Mouse (Mus musculus) T-helper 1 cell (primary cell): ENCODE data around the gene Zbtb45.

Experiments used
- in situ Hi-C: fragments of 300-600 bp; cut with MboI, MseI; formaldehyde crosslinking; loops from one replicate; pipeline ENCODE4 v1.15.1; 2025; ENCODE audit warnings: high pct_unique_total_duplicates

Zbtb45 gene

GRCm38 (mm10) chr7:12954896-12955295 lies 54.9 kb downstream of the Zbtb45 start:
- in situ Hi-C loops, result no loop called here
